Mouse (Mus musculus) cortical plate, adult 2 months (tissue): ENCODE results near the gene Slc44a5.

Experiments
- CTCF ChIP-seq: fragments of 200-500 bp; IDR thresholded peaks from 2 replicates; pipeline ENCODE4 v1.5.1; 2011; ENCODE audit warnings: mild to moderate bottlenecking, control low read depth, low read length; ENCODE audit not compliant: insufficient read depth; ENCODE audit errors: extremely low read depth
- POLR2A ChIP-seq: fragments of 200-500 bp; IDR thresholded peaks from 2 replicates; pipeline ENCODE4 v1.6.1; 2011; ENCODE audit warnings: mild to moderate bottlenecking, low read length, control low read depth; ENCODE audit not compliant: insufficient read depth; ENCODE audit errors: extremely low read depth

DNA sequence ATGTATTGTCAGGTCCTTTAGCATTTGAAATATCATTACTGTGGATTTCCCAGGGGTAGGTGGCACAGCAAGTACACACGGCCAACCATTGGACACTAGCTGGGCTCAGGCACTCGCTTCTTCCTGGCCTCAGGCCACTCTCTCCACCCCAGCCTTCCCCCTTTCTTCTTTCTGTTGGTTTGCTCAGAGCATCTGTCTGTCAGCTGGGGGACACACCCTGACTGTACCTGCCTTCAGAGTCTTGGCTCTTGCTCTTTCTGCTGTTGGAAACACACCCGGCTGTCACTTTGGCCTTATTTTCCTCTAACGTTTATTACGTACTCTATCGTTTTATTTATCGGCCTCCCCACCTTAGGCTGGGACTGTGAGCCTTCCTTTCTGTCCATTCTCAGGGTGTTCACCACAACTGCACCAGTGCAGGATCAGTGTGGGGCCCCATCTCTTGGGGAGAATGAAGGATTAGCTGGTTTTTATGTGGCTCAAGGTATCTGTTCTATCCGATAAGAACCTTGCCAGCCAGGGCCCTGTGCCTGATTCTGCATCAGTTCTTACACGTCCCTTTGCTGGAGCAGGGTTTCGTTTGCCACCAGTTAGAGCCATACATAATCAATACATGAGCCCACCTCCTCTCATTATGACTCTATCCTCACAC, 220.1 kb downstream of the Slc44a5 start:
- TF ChIP-seq CTCF (no peak), POLR2A (no peak)
